Mouse (Mus musculus): Measurements from ENCODE around the gene Cfap97. TPM values are rescaled to one million over a fixed set of nuclear protein-coding genes. Genes with fewer than 3 reads are reported as not detected.

Gene Cfap97
- polyA plus RNA-seq, 1 experiment = 14.7 TPM

DNA sequence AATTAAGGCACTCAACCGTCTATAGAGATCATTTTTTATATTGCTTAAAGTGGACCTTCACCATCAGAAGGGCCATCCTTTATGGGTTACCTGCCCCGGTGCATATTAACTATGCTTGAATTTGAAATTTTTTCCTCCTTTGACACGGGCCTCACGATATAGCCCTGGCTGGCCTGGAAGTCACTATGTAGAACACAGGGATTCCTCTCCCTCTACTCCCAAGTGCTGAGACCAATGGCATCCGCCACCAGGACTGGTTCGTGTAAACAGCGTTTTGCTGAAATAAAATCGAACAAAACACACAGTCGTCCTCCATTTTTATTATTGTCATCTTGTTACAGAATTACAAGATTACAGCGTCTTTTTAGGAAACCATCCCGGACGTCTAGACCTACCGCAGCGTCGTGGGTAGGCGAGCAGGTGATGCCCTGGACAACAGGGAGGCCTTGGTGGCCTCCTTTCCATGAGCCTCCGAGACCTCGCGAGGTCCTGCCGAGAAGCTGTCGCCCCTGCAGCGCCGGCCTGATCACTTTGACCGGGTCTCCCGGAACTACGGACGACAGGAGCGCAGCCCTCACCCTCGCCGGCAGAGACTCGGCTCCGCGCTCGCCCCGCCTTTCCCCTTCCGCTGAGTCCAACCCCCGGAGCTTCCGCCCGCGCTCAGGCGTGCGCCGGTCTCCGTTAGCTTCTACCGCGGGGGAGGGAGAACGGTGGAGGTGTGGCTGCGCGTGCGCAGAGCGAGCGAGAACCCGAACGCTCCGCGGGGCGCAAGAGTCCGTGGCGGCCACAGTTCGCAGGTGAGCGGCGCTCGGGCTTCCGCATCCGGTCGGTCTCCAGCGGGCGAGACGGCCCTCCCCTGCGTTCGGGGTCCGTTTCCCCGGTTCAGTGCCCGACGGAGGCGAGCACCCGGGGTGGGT, 11.6 kb downstream of the Cfap97 start:
- TF ChIP-seq CTCF (IDR thresholded peaks at IDR 0.05; ENCODE audit: borderline replicate concordance, extremely low read depth, insufficient read depth, insufficient read length) (no peak), POLR2A (IDR thresholded peaks at IDR 0.05; ENCODE audit: borderline replicate concordance, extremely low read depth, insufficient read depth, insufficient read length, poor library complexity, severe bottlenecking) (peak; percentile 96)
- peak; percentile 98 for DNase-seq (ENCODE audit: low read depth)

DNA sequence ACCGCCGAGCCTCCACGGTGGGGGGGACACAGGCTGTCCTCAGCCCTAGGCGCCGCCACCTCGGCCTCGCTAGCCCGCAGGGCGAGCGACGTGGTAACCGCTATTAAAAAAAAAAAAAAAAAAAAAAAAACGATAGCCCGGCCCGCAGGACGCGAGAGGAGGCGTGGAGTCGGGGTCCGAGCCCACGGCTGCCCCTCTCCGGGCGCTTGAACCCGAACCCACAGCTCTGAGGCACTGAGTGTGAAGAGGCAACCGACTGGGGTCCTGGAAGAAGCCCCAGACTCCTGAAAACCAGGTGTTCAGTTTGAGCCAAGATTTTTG, 12.3 kb downstream of the Cfap97 start:
- no peak for DNase-seq (ENCODE audit: low read depth)
- no peak for TF ChIP-seq CTCF (IDR thresholded peaks at IDR 0.05; ENCODE audit: borderline replicate concordance, extremely low read depth, insufficient read depth, insufficient read length)

DNA sequence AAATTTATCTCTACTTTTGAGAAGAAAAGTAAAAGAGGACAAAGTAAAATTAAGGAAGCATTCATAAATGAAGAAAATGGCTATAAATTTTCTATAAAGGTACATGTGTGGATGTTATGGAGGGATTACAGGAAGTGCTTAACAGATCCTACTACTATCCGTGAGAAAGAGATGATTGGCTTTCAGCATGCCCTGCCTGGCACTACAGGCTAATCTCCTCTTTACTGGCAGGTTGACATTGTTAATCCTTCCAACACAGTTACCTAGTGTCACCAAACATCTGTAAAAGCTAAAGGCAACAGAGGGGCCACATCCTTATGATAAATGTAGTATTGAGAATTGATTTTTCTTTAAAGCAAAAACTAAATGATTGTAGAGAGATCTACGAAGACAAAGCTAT, 22.1 kb downstream of the Cfap97 start:
- DNase-seq (ENCODE audit: low read depth) = no peak
- no peak for TF ChIP-seq CTCF (IDR thresholded peaks at IDR 0.05; ENCODE audit: borderline replicate concordance, extremely low read depth, insufficient read depth, insufficient read length)
- TF ChIP-seq POLR2A (IDR thresholded peaks at IDR 0.05; ENCODE audit: borderline replicate concordance, extremely low read depth, insufficient read depth, insufficient read length, poor library complexity, severe bottlenecking) = no peak

DNA sequence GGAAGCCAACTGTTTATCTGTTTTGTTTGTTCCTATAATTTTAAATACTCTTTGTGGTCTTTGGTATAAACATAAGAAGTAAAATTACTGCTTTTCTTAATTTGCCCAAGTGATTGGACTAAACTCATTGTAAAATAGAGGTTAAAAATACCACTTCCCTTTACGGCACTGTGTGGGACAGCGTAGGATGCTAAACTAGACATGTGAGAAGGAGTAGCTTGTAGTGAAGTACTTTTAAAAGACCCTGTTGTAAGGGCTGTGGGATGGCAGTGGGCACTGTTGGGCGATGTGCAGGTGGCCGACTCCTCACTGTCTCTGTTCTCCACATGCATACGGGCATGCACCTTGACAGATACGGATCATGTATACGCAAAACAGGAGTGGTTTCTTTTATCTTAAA, 28.6 kb downstream of the Cfap97 start:
- DNase-seq (ENCODE audit: low read depth) = no peak
- TF ChIP-seq CTCF (IDR thresholded peaks at IDR 0.05; ENCODE audit: borderline replicate concordance, extremely low read depth, insufficient read depth, insufficient read length) (no peak), POLR2A (IDR thresholded peaks at IDR 0.05; ENCODE audit: borderline replicate concordance, extremely low read depth, insufficient read depth, insufficient read length, poor library complexity, severe bottlenecking) (no peak)

DNA sequence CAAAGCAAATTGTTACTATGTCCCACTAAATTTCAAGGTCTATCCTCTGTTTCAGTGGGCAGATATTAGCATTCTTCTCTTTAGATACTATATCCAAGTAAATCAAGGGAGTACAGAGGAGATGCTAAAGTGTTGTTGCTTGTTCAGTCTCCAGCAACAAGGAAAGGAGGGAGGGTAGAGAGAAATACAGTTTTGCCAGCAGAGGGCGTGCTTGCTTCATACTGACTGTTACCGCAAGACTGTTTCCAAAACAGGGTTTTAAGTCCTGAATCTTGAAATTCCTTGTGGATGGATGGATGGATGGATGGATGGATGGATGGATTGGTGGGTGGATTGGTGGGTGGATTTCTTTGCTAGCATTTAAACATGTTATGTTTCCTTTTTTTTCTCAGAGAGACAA, 33.8 kb downstream of the Cfap97 start:
- peak; percentile 86 for DNase-seq (ENCODE audit: low read depth)
- TF ChIP-seq CTCF (IDR thresholded peaks at IDR 0.05; ENCODE audit: borderline replicate concordance, extremely low read depth, insufficient read depth, insufficient read length) = peak; percentile 73; the same call in 1 of the 2 replicates
- TF ChIP-seq POLR2A (IDR thresholded peaks at IDR 0.05; ENCODE audit: borderline replicate concordance, extremely low read depth, insufficient read depth, insufficient read length, poor library complexity, severe bottlenecking) = no peak

DNA sequence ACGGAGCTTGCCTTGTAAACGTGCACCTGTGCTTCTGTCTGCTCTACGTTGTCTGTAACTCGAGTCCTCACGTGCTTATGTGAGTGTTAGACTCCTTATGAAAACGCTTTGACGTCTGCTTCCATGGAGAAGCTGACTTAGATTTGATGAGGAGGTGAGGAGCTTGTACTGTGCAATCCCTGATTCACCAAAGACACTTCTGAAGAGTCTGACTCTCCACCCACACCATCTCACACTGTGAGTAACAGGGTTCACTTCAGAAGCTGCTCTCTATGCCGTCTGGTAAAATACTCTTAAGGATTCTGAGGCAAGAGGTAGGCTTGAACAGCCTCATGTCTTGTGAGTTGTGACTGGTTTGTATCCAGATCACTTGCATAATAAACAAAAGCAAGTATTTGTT, 41.5 kb downstream of the Cfap97 start:
- TF ChIP-seq POLR2A (IDR thresholded peaks at IDR 0.05; ENCODE audit: borderline replicate concordance, extremely low read depth, insufficient read depth, insufficient read length, poor library complexity, severe bottlenecking) (no peak), CTCF (IDR thresholded peaks at IDR 0.05; ENCODE audit: borderline replicate concordance, extremely low read depth, insufficient read depth, insufficient read length) (no peak)
- no peak for DNase-seq (ENCODE audit: low read depth)

DNA sequence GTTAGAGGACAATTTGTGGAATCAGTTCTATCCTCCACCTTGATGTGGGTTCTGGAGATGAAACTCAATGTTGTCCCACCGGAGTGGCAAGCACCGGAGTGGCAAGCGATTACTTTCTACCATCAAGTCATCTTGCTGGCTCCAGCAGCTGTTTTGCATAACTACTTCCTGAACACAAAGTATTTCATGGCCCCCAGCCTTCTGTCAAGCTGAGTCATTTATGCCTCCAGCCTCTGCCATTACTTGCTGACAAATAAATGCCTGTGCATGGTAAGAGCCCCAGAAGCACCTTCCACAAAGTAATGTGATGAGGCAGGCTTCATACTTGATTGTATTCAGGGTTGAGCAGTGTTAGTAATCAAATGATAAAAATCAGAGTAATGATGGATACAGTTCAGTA, 45.3 kb downstream of the Cfap97 start:
- DNase-seq (ENCODE audit: low read depth) = no peak
- TF ChIP-seq POLR2A (IDR thresholded peaks at IDR 0.05; ENCODE audit: borderline replicate concordance, extremely low read depth, insufficient read depth, insufficient read length, poor library complexity, severe bottlenecking) (no peak), CTCF (IDR thresholded peaks at IDR 0.05; ENCODE audit: borderline replicate concordance, extremely low read depth, insufficient read depth, insufficient read length) (no peak)

DNA sequence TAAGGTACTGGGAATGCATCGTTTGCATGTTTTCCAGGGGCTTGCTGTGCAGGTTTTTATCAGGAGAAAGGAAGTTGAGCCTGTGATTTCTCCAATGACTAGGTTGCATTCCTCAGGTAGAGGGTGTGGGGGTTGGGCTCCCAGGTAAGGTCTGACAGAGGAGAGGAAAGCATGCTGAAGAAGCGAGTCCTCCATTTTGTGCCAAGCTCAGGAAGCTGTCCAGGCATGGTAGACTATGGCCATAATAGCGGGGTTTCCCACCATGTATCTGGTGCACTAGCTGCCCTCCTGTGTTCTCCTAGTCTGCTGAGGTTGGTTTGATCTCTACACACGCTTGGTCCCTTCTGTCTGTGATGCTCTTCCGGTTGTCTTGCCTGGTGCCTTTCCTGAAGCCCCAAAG, 46.1 kb downstream of the Cfap97 start:
- no peak for DNase-seq (ENCODE audit: low read depth)
- TF ChIP-seq POLR2A (IDR thresholded peaks at IDR 0.05; ENCODE audit: borderline replicate concordance, extremely low read depth, insufficient read depth, insufficient read length, poor library complexity, severe bottlenecking) (no peak), CTCF (IDR thresholded peaks at IDR 0.05; ENCODE audit: borderline replicate concordance, extremely low read depth, insufficient read depth, insufficient read length) (no peak)

DNA sequence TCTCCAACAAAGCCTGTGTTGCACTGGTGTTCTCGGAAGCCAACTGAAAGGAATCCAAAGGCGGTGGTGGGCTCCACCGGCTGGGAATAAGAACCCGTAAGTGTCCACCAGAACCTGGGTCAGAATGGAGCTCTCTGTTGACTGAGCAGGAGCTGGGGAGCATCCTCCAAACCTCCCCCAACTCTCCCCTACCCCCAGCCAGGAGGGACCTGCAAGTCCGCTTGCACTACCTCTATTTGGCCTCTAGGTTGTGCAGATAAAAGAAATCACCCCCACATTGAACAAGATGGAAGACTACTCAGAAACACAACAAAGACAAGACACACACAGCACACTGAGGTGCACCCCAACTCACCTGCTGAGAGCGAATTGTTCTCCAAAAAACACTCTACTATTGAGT, 50.8 kb downstream of the Cfap97 start:
- peak; percentile 4 for DNase-seq (ENCODE audit: low read depth)
- peak; percentile 30; the same call in 1 of the 2 replicates for TF ChIP-seq CTCF (IDR thresholded peaks at IDR 0.05; ENCODE audit: borderline replicate concordance, extremely low read depth, insufficient read depth, insufficient read length)
- TF ChIP-seq POLR2A (IDR thresholded peaks at IDR 0.05; ENCODE audit: borderline replicate concordance, extremely low read depth, insufficient read depth, insufficient read length, poor library complexity, severe bottlenecking) = no peak

DNA sequence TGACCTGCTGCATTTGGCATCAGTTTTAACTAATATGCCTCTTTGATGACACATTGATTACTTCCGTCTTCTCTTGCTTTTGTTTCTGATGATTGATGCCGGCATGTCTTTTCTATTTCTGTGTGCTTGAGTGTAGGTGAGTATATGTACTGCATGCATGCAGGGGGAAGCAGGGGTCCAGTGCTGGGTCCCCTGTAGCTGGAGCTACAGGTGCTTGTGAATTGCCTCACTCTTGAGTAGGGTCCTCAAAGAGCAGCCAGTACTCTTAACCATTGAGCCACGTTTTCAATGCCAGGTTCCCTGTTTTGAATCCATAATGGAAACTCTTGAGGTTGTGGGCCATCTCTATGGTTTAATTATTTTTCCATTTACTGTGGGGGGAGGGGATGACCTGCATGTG, 52.7 kb downstream of the Cfap97 start:
- no peak for DNase-seq (ENCODE audit: low read depth)
- no peak for TF ChIP-seq CTCF (IDR thresholded peaks at IDR 0.05; ENCODE audit: borderline replicate concordance, extremely low read depth, insufficient read depth, insufficient read length)
- no peak for TF ChIP-seq POLR2A (IDR thresholded peaks at IDR 0.05; ENCODE audit: borderline replicate concordance, extremely low read depth, insufficient read depth, insufficient read length, poor library complexity, severe bottlenecking)

DNA sequence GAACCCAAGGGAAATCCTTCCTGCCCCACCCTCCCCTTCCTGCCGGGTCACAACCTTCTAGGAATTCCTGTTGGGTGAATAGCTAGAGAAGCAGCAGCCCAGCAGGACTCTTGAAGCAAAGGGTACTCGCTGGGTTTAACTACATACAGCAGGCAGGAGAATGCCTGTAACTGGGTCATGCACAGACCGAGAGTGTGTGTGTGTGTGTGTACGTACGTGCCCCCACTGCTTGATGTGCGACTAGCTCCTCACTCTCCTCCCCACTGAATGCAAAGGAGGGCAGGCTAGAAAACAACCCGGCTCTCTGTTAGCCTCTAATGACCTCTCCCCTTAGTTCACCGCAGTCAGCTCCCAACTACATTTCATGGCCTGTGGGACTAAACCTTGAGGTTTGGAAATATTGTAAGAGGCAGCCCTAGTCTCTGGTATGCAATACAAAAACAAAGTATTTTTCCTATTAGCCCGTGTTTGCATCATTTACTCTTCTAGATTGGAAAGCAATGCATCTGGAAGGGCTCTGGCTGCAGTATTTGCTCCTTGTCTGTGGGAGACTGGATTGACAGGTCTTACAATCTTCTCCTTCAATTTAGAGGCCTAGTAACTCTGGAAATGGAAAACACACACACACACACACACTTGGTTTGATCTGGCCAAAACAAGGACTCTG, 53.5 kb downstream of the Cfap97 start:
- TF ChIP-seq CTCF (IDR thresholded peaks at IDR 0.05; ENCODE audit: borderline replicate concordance, extremely low read depth, insufficient read depth, insufficient read length) = no peak
- no peak for TF ChIP-seq POLR2A (IDR thresholded peaks at IDR 0.05; ENCODE audit: borderline replicate concordance, extremely low read depth, insufficient read depth, insufficient read length, poor library complexity, severe bottlenecking)
- DNase-seq (ENCODE audit: low read depth) = no peak

DNA sequence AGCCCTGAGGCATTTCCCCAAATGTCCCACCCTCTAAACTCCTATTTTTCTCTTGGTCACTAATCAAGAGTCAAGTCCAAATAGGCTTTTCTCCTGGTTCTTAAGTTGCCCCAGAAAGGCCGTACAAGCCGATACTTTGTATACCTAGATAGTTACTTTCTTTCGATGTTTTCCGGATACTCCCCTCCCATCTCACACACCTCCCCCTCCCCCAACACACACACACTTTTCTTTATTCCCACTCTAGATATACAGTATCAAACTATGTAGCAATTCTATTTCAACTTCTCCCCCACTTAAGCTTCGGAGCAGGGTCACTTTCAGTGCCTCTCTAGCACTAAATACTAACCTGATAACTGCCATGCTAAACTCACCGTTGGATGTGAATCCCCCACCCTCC, 54.5 kb downstream of the Cfap97 start:
- DNase-seq (ENCODE audit: low read depth) = no peak
- no peak for TF ChIP-seq POLR2A (IDR thresholded peaks at IDR 0.05; ENCODE audit: borderline replicate concordance, extremely low read depth, insufficient read depth, insufficient read length, poor library complexity, severe bottlenecking)
- TF ChIP-seq CTCF (IDR thresholded peaks at IDR 0.05; ENCODE audit: borderline replicate concordance, extremely low read depth, insufficient read depth, insufficient read length) = no peak
